Mouse (Mus musculus) heart, adult 8-10 months (tissue): ENCODE results near the gene Ikbkg. TPM values are rescaled to one million over a fixed set of nuclear protein-coding genes. Genes with fewer than 3 reads are reported as not detected.
"Not testable (repeated sequence)": the region's sequence is repeated elsewhere in the genome, so short reads cannot be mapped to it uniquely, and the experiment has no call there.

Experiments used
- DNase-seq: peaks from one replicate; pipeline ENCODE4 v3.0.0; 2022; ENCODE audit warnings: low spot score
- total RNA-seq, 4 experiments: library from RNA; stranded (reverse); gene quantifications; 2 replicates each; pipeline ENCODE4 v1.2.4; 2022

Ikbkg gene
- total RNA-seq, 4 experiments from 2014 or later, result 46.2 to 56.3 (median 49.5) TPM

DNA sequence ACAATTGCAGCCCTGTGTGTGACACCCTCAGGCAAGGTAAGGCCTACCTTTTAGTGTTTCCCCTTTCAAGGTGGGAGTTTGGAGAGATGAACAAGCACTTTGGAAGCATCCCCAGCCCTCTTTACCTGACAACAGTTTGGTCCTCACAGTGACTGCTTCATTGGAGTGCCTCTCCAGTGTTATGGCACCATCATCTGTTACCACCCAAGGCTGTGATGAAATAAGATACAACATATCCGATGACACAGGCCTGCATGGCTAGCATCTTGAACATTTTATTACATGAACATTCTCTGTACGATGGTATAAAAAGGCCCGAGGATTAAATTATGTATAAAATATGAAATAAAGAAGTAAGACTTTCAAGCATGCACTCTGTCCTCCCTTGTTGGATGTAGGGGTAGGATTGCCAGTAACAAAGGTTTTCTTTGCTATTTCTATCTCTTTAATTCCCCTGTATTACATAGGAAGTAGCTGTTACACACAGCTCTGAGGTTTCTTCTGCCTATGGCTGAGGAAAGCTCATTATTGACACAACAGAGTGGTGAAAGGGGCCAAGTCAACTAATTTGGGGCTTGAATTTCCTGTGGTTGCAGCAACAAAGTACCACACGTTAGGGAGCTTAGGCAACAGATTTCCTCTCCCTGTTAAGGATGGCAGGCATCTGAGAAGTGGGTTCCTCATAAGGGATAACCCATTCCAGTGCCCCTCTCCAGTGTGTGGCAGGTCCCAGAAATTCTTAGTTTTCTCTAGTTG is 58.2 kb downstream of the Ikbkg start:
- no peak for DNase-seq

DNA sequence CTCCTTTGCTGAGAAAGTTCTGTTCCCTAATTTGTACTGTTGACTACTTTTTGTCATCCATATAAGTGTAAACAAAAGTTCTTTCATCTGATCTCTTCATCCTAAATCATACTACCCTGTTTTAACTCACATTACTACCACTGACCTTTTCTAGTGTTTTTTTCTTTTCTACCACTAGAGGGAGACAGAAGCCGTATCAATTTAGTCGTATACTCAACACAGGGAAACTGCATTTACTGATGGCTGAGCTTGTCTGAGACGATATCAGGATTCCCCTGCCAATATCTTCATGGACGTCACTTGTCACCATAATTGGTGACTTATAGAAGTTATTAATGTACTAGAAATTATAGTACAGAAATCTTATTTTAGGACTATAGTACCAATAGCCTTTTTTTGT is 59.7 kb downstream of the Ikbkg start:
- DNase-seq, result peak; percentile 4

DNA sequence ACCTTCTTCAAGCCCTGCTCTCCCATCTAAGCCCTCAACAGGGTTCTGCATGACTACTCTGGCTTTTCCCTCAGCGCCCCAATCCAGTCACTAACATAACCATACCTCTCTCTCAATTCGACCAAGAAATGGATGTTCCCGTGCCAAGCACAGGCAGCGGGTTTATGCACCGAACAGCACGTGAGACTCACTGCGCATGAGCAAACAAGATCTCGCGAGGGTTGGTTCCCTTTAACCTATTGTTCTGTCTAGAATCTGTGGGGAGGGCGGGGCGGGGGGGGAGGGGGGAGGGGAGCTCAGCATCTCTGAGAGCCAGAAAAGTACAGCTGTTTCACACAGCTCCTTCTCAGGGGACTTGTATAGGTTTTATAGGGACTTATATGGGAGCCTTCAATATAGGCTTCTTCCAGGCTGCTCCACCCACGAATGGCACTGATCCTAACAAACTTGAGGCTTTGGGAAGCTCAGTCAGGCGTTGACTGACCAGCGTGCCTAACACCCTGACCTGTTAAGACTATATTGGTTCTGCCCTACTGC is 88.3 kb downstream of the Ikbkg start, which contains the start of gene Gm6880:
Gene Gm6880, minus strand, starts transcription at position 51 of the 537 bp plus-strand sequence.
- not testable (repeated sequence) for DNase-seq

DNA sequence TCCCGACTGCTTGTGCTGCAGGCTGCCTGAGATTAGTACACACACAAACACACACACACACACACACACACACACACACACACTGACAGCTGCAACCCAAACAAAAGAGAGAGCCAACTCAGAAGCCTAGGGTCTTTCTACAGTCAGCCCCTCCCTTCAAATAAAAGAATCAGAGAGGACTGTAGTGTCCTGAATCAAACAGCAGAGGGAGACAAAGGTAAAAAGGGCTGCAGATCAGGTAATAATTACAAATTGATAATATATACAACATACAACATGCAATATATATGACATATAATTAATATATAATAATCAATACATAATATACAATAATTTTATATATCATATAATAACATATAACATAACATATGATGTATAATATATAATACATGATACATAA is 104.0 kb downstream of the Ikbkg start:
- no peak for DNase-seq

Other genes starting within 250 kb of the Ikbkg start
- gene Tex28, start 225.5 kb upstream of the Ikbkg start, total RNA-seq, result not detected
- gene Tktl1, start 216.0 kb upstream of the Ikbkg start, total RNA-seq, result not detected
- gene Flna, start 143.5 kb upstream of the Ikbkg start, total RNA-seq, result 10 to 100 TPM; 59.1 to 98.9 (median 79.2) TPM
- 10 to 100 TPM; 31.5 to 38.2 (median 33.4) TPM for gene Emd, start 138.6 kb upstream of the Ikbkg start, total RNA-seq
- 100 to 1,000 TPM; 121 to 325 (median 211) TPM for gene Rpl10, start 122.5 kb upstream of the Ikbkg start, total RNA-seq
- 10 to 100 TPM; 47.1 to 63.2 (median 49.8) TPM for gene Taz, start 111.4 kb upstream of the Ikbkg start, total RNA-seq
- gene Dnase1l1, start 111.0 kb upstream of the Ikbkg start, total RNA-seq, result 10 to 100 TPM; 17.7 to 20.0 (median 18.3) TPM
- 100 to 1,000 TPM; 130 to 144 (median 138) TPM for gene Atp6ap1, start 96.2 kb upstream of the Ikbkg start, total RNA-seq
- 10 to 100 TPM; 55.5 to 80.4 (median 71.0) TPM for gene Gdi1, start 88.3 kb upstream of the Ikbkg start, total RNA-seq
- 10 to 100 TPM; 22.7 to 28.1 (median 25.8) TPM for gene Fam50a, start 80.3 kb upstream of the Ikbkg start, total RNA-seq
- gene Plxna3, start 64.2 kb upstream of the Ikbkg start, total RNA-seq, result 1 to 10 TPM in 1 of 4 experiments, under 1 TPM in 3; 0.19 to 1.4 (median 0.73) TPM
- 10 to 100 TPM; 24.0 to 33.2 (median 31.2) TPM for gene Lage3, start 39.7 kb upstream of the Ikbkg start, total RNA-seq
- 10 to 100 TPM; 74.3 to 82.5 (median 80.1) TPM for gene Ubl4a, start 20.1 kb upstream of the Ikbkg start, total RNA-seq
- gene Slc10a3, start 19.9 kb upstream of the Ikbkg start, total RNA-seq, result 1 to 10 TPM; 4.0 to 6.7 (median 5.8) TPM
- 10 to 100 TPM; 14.7 to 20.0 (median 18.1) TPM for gene Fam3a, start within 50 bp of the Ikbkg start, total RNA-seq
- gene G6pdx, start 35.9 kb downstream of the Ikbkg start, total RNA-seq, result 1 to 10 TPM; 5.4 to 8.0 (median 5.8) TPM
- not detected for gene Gm6880, start 88.1 kb downstream of the Ikbkg start, total RNA-seq
- not detected for gene Olfr1326-ps1, start 181.6 kb downstream of the Ikbkg start, total RNA-seq
- gene Olfr1325, start 199.4 kb downstream of the Ikbkg start, total RNA-seq, result not detected